Mouse (Mus musculus) layer of hippocampus, adult 11-12 months (tissue): Measurements from ENCODE around the gene Galr2.
"Not testable (repeated sequence)": the region's sequence is repeated elsewhere in the genome, so short reads cannot be mapped to it uniquely, and the experiment has no call there.

ENCODE experiments used
- DNase-seq: peaks from one replicate; pipeline ENCODE4 v3.0.0; 2022; ENCODE audit warnings: low spot score

Gene Galr2

DNA sequence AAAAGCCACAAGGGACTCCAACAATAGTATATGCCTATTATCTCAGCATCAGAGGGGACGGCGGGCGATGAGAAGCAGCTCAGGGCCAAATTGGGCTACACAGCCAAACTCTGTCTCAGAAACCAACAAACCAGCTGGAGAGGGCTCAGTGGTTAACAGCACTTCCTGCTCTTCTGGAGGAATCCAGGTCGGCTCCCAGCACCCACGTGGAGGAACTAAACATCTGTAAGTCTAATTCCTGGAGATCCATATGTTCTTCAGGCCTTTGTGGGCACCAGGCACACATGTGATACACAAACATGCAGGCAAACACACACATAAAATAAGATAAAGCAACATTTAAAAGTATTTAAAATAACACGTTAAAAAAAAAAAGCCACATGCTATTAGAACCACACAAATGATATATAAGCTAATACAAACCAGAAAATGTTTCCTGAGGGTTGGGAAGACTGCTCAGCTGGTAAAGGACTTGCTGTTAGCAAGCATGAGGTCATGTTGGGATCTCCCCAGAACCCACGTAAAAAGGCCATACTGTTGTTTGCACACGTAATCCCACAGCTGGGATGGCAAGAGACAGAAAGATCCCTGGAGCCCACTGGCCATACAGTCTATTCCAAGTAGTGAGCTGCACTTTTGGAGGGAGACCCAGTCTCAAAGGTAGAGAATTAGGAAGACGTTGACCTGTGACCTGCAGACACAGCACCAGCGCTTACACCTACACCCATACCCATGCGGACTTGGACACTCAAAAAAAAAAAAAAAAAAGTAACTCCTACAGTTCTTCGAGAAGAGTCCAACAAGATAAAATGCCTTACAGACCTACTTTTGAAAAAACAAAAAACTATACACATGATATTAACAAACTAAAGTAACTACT lies 7.9 kb upstream of the Galr2 start:
- no peak for DNase-seq

DNA sequence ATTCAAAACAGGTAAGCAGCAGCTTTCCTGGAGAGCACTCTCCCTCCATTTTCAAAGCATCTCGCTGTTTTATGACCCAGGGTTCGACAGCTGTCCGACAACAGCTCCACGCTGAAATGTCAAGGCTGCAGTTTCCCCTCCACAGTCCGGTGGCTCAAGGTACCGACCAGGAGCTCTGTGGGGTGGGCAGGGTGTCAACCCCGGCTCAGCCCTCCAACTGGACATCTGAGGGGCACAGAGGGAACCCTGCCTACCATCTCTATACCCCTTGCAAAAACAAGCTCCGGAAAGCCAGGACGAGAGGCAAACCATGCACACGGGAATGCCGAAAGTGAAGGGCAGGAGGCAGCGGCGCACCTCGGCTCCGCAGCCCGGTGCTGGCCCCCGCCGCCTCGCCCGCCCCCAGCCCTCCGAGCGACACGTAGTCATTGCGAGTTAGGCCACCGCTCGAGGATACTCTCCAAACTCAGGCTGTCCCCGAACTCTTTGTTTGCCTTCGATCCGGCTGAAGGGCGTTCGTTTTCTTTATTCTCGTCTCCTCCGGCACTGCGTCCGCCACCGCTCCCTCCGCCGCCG lies 7.2 kb upstream of the Galr2 start:
- DNase-seq = no peak

DNA sequence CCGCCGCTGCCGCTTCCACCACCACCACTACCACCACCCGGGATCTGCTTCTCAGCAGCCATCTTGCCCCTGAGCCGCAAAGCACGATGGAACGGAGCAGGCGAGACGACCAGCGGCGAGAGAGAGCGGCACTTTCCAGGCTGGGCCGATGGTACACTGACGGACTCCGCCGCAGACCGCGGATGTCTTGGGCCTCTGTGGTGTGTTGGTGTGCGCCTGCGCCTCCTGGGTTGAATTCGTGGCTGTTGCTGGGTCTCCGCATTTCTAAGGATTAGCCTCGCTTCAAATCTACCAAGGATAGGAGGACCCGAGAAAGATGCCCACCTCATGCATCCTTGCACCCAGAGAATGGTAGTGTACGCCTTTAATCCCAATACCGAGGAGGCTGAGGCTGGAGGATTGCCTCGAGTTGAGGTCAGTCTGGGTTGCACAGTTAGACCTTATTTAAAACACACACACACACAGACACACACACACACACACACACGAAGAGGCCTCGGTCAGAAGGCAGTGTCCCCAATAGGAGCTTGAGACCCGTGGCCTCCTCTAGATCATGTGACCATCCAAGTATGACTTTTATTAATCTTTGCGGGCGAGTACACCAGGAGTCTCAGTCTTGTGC lies 6.6 kb upstream of the Galr2 start, which contains the start of gene Srp68:
Srp68 (minus strand) TSS at position 173 of the 622 bp plus-strand sequence.
- peak; percentile 93 for DNase-seq

- DNase-seq = not testable (repeated sequence)
Measured at GRCm38 (mm10) chr11:116277184-116277583, 3.6 kb upstream of the Galr2 start.

DNA sequence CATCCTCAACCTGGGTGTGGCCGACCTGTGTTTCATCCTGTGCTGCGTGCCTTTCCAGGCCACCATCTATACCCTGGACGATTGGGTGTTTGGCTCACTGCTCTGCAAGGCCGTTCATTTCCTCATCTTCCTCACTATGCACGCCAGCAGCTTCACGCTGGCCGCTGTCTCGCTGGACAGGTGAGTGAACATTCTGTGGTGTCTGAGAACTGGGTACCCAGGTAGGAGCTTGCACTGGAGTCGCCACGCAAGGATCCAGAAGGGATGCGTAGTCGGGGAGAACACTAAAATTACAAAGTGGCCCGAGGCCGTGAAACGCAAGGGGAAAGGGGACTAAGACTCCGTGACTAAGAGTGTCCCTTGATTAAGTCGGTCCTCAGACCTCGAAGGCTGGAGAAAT lies 932 bp downstream of the Galr2 start:
- no peak for DNase-seq

GRCm38 (mm10) chr11:116282089-116282488 lies 1.4 kb downstream of the Galr2 start:
- DNase-seq = no peak

DNA sequence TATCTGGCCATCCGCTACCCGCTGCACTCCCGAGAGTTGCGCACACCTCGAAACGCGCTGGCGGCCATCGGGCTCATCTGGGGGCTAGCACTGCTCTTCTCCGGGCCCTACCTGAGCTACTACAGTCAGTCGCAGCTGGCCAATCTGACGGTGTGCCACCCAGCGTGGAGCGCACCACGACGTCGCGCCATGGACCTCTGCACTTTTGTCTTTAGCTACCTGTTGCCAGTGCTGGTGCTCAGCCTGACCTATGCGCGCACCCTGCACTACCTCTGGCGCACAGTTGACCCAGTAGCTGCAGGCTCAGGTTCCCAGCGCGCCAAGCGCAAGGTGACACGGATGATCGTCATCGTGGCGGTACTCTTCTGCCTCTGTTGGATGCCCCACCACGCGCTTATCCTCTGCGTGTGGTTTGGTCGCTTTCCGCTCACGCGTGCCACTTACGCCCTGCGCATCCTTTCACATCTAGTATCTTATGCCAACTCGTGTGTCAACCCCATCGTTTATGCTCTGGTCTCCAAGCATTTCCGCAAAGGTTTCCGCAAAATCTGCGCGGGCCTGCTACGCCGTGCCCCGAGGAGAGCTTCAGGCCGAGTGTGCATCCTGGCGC lies 2.3 kb downstream of the Galr2 start:
- DNase-seq = no peak

DNA sequence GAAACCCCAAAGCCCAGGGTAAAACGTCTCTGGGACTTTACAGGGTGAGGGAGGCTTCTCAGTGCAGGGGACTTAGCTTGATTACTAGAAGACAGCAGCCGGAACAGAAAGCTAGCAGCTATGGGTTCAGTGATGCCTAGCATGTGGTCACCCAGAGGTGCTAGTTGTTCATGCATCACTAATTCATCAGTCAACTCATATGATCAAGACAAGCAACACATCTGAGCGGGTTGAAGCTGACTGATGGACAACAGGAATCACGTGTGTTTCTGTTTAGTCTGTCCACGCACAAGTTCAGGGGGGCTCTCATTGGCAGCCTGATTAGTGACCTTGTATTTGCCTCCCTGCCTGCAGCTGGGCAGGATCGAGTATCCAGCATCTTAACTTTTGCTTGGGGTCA lies 3.2 kb downstream of the Galr2 start:
- no peak for DNase-seq

- DNase-seq = no peak
Measured at GRCm38 (mm10) chr11:116285770-116286191, 5.0 kb downstream of the Galr2 start.

DNA sequence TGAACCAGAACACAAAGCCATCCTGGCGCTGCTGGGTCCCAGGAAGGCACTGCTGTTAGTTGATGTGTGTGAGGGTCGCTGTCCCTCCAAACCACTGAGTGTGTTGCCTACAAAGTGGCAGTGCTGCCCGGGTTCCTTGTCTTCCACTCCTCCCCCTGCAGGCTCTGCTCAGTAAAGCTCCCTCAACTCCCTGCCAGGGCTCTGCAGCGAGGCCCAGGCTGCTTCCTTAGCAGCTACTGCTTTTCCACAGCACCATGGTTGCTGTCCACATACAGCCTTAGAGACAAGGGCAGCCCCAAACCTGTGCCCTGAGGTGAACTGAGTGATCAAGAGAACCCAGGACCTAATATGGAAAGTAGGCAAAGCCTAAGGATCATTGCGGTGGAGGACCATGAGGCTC lies 6.6 kb downstream of the Galr2 start:
- no peak for DNase-seq

GRCm38 (mm10) chr11:116290556-116290955 lies 9.8 kb downstream of the Galr2 start:
- no peak for DNase-seq

- no peak for DNase-seq
Measured at GRCm38 (mm10) chr11:116292401-116292800, 11.7 kb downstream of the Galr2 start.

DNA sequence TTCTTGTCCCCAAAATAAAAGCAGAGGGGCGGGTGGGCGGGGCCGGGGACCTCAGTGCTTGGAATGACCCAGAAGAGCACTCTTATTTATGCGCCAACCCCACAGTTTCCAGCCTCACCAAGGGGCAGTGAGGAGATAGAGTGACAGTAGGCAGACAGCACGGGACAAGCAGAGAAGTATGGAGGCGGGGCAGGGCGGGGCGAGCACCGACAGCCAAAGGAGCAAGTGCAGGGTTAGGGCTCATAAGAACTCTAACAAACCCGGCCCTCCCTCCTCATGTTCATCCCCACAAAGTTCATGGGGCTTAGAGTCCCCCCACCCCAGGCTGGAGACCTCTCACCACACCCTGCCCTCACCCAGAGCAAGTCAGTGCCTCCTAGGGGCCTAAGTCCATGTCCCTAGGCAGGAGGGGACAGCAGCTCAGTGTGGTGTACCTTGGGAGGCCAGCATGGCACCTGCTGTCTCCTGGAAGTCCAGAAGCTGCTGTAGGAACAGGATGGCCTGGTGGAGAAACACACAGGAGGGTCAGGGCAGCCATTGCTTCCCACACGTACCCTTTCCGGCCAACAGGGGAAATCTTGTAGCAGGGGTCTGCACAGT lies 12.9 kb downstream of the Galr2 start:
- DNase-seq = no peak

- no peak for DNase-seq
Measured at GRCm38 (mm10) chr11:116294319-116294718, 13.6 kb downstream of the Galr2 start.

DNA sequence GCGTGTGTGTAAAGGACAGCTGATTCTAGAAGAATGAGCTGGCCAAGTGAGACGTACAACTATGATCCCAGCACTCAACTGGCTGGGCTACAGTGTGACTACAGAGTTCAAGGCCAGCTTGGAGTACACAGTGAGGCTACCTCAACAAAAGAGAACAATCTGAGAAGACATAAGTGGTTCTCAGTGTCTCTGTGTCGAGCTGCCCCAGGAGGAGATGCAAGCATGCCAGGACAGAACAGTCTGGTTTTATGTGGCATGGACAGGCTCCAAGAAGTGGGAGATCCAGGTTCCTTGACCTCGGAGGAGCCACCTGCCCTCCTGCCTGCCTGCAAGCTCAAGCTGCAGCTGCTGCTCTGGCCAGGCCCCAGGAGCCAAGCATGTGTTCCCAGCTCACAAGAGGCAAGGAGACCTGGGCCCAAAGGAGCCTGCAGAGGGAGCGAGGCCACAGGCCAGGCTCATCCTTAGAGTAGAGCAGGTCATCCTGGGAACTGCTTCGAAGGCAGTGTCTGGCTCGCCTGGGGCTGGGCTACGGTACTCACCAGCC lies 15.5 kb downstream of the Galr2 start:
- DNase-seq = no peak

DNA sequence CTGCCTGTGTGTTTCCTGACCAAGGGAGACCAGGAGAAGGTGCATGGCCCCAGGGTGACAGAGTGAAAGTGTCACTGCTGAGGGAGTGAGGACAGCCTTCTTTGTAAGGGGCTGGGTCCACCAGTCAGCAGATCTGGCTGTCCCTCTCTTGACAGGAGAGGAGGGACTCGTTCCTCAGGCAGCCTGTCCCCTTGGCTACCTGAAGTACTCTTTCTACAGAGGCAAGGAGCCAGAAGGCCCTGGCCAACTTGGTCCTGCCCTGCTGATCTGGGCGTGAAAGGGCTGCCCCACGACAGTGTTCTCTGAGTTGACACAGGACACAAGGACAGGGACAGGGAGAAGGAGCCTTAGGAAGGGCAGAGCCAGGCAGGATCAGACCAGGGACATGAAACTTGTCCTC lies 16.3 kb downstream of the Galr2 start:
- no peak for DNase-seq

GRCm38 (mm10) chr11:116298221-116298620 lies 17.5 kb downstream of the Galr2 start:
- DNase-seq = no peak

DNA sequence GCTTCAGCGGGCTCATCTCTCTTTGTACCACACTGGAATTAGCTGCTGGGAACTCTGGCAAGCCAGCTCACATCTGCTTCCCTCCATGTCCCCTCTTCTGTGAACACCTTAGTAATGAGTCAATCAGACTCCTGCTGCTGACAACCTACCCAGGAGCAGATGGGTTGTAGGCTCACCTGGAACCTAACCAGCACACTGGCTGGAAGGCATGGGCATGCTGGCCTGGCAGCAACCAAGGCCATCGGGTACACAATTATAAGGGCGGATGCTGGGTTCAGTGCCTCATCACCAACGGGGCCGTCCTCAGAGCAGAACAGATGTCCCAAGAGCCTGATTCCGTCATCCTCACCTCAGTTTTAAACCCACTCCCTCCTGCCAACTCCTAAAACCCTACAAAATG lies 17.9 kb downstream of the Galr2 start:
- DNase-seq = no peak

DNA sequence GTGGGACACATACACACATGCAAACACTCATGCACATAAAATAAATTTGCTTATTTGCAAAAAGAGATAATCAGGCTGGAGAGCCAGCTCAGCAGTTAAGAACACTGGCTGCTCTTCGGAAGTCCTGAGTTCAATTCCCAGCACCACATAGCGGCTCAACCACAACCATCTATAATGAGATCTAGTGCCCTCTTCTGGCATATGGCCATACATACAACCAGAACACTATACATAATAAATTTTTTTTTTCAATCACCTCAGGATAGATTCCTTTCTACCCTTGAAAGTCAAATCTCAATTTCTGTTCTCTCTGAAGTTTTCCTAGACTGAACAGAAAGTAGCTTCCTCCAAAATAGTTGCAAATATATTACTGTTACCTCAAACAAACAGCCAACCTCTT lies 24.7 kb downstream of the Galr2 start:
- no peak for DNase-seq

- DNase-seq = peak; percentile 91
Measured at GRCm38 (mm10) chr11:116306126-116306982, 25.6 kb downstream of the Galr2 start.
